Mouse (Mus musculus): ENCODE results near the gene Glis2. TPM values are rescaled to one million over a fixed set of nuclear protein-coding genes. Genes with fewer than 3 reads are reported as not detected.

The Glis2 gene
- total RNA-seq (2022) = 1 to 10 TPM; 1.8 to 4.0 (median 3.5) TPM

- DNase-seq (ENCODE audit: low spot score in 2 of 2) = peak in 1 of 2 experiments; percentile 51
Measured at GRCm38 (mm10) chr16:4593971-4594813, at the start of gene Glis2. TSS of gene Glis2 (plus strand) at chr16:4594713.

DNA sequence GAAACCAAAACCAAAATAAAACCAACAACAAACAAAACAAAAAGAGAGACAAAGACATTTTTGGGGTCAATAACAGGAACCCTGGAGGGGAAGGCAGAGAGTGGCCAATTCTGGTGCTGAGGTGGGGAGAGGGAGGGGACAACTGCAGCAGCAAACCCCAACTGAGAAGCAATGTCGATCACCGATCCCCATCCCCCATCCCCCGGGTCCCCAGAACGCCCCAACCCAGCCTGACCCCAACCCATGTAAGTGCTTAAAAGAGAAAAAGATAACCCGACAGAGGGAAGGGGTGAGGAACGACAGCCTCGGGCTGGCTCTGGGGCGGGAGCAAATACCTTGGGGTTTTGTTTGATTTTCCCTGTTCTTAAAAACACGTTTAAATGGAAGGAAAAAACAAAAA is 49.7 kb upstream of the Glis2 start:
- DNase-seq (ENCODE audit: low spot score in 2 of 2) = no peak

GRCm38 (mm10) chr16:4546838-4547237 is 47.7 kb upstream of the Glis2 start:
- DNase-seq (ENCODE audit: low spot score in 2 of 2) = no peak

GRCm38 (mm10) chr16:4547611-4548010 is 46.9 kb upstream of the Glis2 start:
- no peak for DNase-seq (ENCODE audit: low spot score in 2 of 2)

GRCm38 (mm10) chr16:4548953-4549688 is 45.4 kb upstream of the Glis2 start:
- DNase-seq (ENCODE audit: low spot score in 2 of 2) = no peak

GRCm38 (mm10) chr16:4551056-4551455 is 43.5 kb upstream of the Glis2 start:
- peak; percentile 59 to 65 for DNase-seq (ENCODE audit: low spot score in 2 of 2)

DNA sequence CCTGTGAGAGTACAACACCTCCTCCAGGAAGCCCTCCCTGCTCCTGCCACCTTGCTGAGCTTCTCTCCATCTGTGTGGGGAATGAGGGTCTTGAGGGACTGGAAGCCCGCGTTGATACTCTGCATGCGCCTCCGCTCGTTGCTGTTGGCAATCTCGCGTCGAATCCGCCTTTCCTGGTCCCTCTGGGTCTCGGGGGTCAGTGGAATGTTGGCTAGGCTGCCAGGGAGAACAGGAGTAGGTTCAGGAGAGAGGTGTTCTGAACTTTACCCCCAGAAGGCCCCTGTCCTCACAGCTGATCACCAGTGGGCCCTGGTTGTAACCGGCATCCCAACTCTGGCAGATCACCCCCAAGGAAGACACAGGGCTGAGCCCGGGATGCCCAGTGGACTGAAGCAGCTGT is 42.6 kb upstream of the Glis2 start:
- no peak for DNase-seq (ENCODE audit: low spot score in 2 of 2)

- DNase-seq (ENCODE audit: low spot score in 2 of 2) = peak; percentile 52 to 56
Measured at GRCm38 (mm10) chr16:4552829-4553550, 41.5 kb upstream of the Glis2 start.

GRCm38 (mm10) chr16:4555555-4555954 is 39.0 kb upstream of the Glis2 start:
- no peak for DNase-seq (ENCODE audit: low spot score in 2 of 2)

GRCm38 (mm10) chr16:4557085-4557484 is 37.4 kb upstream of the Glis2 start:
- no peak for DNase-seq (ENCODE audit: low spot score in 2 of 2)

DNA sequence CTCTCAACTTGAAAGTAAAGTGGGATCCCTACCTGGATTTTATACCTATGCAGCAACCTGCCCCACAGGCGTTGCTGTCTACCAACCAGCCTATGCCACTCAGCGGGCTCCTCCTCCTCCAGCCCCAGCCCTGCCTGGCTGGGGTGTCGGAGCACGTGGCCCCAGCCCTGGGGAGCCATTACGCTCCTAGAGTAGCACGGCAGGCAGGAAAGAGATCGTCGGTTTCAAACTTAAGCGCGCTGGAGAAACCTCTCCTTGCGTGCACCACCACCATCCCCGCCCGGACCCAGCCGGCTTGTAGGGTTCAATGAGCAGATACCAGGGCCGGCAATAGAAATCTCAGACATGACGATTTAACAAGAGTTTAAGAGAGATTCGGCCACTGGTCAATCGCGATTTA is 36.6 kb upstream of the Glis2 start:
- peak; percentile 76 to 81 for DNase-seq (ENCODE audit: low spot score in 2 of 2)

DNA sequence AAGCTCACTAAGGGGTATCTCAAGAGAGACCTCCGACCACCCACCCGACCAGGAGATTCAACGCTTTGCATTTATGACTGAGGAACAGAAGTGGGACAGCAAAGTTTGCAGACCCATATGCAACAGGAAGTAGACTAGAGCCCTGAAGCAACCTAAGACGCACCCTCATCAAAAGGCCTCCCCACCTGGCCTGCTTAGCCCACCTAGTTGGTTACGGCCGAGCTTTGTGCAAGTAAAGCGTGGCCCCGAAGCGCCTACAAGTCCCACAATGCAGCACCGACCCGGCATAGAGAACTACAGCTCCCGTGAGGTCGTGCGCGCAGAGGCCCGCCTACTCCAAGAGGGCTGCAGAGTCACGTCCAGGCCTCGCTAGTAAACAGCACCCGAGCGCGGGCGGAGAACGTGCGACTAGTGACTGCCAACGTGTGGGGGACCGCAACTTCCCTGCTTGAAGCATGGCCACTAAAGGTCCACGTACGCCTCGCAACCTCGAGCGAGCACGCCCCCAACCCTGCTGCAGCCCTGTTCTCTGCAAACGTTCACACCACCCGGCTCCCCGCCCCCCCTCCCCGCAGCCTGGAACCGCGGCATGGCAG is 36.0 kb upstream of the Glis2 start:
- DNase-seq (ENCODE audit: low spot score in 2 of 2) = peak; percentile 87 to 92

- peak; percentile 58 to 70 for DNase-seq (ENCODE audit: low spot score in 2 of 2)
Measured at GRCm38 (mm10) chr16:4558980-4559631, 35.4 kb upstream of the Glis2 start.

GRCm38 (mm10) chr16:4559715-4560144 is 34.8 kb upstream of the Glis2 start, which contains the start of gene Tfap4:
TSS of gene Tfap4 (minus strand) at chr16:4559854.
- peak; percentile 86 to 90 for DNase-seq (ENCODE audit: low spot score in 2 of 2)

- DNase-seq (ENCODE audit: low spot score in 2 of 2) = peak; percentile 74 to 77
Measured at GRCm38 (mm10) chr16:4560145-4560952, 34.2 kb upstream of the Glis2 start.

DNA sequence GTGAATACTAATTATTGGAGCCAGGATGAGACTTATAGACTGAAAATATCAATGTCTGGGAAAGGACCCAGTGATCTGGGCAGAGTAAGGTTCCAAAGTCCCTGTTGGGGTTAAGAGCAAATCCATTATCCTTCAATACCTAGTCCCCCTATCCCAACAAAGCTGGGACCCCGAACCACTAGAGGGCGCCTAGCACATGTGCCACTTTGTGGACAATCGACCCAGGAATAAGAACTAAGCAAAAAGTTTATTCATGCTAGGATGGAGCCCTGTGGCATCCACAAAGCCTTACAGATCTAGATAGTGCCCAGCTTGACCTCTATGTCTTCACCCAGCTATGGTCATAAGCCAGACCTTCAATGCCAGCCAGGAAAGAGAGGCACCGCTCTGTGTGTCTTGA is 26.6 kb upstream of the Glis2 start:
- DNase-seq (ENCODE audit: low spot score in 2 of 2) = peak; percentile 59 to 77

DNA sequence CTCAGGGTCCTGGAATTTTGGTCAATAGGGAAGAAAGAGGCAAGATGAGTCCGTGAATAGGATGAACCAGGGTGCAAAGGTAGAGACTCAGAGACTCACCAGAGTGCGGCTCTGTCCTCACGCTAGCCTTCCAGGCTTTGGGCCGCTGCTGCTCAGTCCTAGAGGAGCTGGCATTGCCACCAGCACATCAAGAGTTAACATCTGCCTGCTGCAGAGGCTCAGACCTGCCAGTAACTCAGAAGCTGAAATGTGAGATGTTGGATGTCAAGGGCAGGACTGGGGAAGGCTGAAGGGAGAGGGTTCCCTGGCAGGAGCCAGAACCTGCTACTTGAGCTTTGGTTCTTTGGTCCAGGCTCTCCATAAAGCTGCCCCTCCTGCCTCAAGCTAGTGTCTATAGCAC is 23.8 kb upstream of the Glis2 start:
- DNase-seq (ENCODE audit: low spot score in 2 of 2) = no peak

- no peak for DNase-seq (ENCODE audit: low spot score in 2 of 2)
Measured at GRCm38 (mm10) chr16:4576038-4576437, 18.5 kb upstream of the Glis2 start.

- DNase-seq (ENCODE audit: low spot score in 2 of 2) = no peak
Measured at GRCm38 (mm10) chr16:4576873-4577272, 17.6 kb upstream of the Glis2 start.

GRCm38 (mm10) chr16:4578630-4579029 is 15.9 kb upstream of the Glis2 start:
- DNase-seq (ENCODE audit: low spot score in 2 of 2) = no peak

Data from gastrocnemius, adult 8-10 months (tissue).